Mouse (Mus musculus) spleen, adult 2 months (tissue): ENCODE measurements around the gene Tmc6. TPM values are rescaled to one million over a fixed set of nuclear protein-coding genes. Genes with fewer than 3 reads are reported as not detected.
A peak's percentile ranks its signal among the peaks of the same experiment; 100 is the strongest.

Experiments used
- DNase-seq, 2 experiments: peaks; one replicate each; pipeline versions ENCODE4 v3.0.0 to v3.0.0-alpha.2; 2012 to 2021; ENCODE audit warnings: low spot score in 2 of 2, low read depth in 1 of 2
- H3K27ac ChIP-seq: fragments of 200-500 bp; 2 replicates; pipeline ENCODE4 v1.5.1; 2012; ENCODE audit warnings: low read length, inconsistent platforms; ENCODE audit not compliant: insufficient read depth
- H3K27me3 ChIP-seq: fragments of 200-500 bp; 2 replicates; pipeline ENCODE4 v1.6.1; 2012; ENCODE audit warnings: mild to moderate bottlenecking, moderate library complexity, low read length, inconsistent platforms; ENCODE audit not compliant: control insufficient read depth, insufficient read depth
- H3K36me3 ChIP-seq: fragments of 200-500 bp; 2 replicates; pipeline ENCODE4 v1.6.1; 2012; ENCODE audit warnings: mild to moderate bottlenecking, low read length, inconsistent platforms; ENCODE audit not compliant: control insufficient read depth, insufficient read depth
- H3K4me1 ChIP-seq: fragments of 200-500 bp; 2 replicates; pipeline ENCODE4 v1.6.1; 2011; ENCODE audit warnings: inconsistent platforms; ENCODE audit not compliant: control insufficient read depth, insufficient read depth, insufficient read length
- H3K4me3 ChIP-seq: fragments of 200-500 bp; 2 replicates; pipeline ENCODE4 v1.5.1; 2011; ENCODE audit warnings: mild to moderate bottlenecking, inconsistent platforms; ENCODE audit not compliant: insufficient read depth, insufficient read length; ENCODE audit errors: extremely low read depth
- CTCF ChIP-seq: fragments of 200-500 bp; IDR thresholded peaks from 2 replicates; pipeline ENCODE4 v1.5.1; 2011; ENCODE audit warnings: mild to moderate bottlenecking, inconsistent platforms; ENCODE audit not compliant: insufficient read depth, insufficient read length, insufficient replicate concordance; ENCODE audit errors: extremely low read depth
- POLR2A ChIP-seq: fragments of 200-500 bp; IDR thresholded peaks from 2 replicates; pipeline ENCODE4 v1.6.1; 2011; ENCODE audit warnings: low read depth, low read length, inconsistent platforms
- WGBS: fragments of 180-500 bp; shearing (Covaris S2); methylation state at CpG from one replicate; pipeline ENCODE4 v1.1.7; 2018; 5-methylcytosine and 5-hydroxymethylcytosine counted together
- polyA plus RNA-seq: library from polyadenylated mRNA; depleted of rRNA; stranded (reverse); fragments of >200 nt; gene quantifications from 2 replicates; pipeline ENCODE4 v1.2.3, GENCODE M21; 2012

The Tmc6 gene
- polyA plus RNA-seq, 1 experiment = 119 TPM

DNA sequence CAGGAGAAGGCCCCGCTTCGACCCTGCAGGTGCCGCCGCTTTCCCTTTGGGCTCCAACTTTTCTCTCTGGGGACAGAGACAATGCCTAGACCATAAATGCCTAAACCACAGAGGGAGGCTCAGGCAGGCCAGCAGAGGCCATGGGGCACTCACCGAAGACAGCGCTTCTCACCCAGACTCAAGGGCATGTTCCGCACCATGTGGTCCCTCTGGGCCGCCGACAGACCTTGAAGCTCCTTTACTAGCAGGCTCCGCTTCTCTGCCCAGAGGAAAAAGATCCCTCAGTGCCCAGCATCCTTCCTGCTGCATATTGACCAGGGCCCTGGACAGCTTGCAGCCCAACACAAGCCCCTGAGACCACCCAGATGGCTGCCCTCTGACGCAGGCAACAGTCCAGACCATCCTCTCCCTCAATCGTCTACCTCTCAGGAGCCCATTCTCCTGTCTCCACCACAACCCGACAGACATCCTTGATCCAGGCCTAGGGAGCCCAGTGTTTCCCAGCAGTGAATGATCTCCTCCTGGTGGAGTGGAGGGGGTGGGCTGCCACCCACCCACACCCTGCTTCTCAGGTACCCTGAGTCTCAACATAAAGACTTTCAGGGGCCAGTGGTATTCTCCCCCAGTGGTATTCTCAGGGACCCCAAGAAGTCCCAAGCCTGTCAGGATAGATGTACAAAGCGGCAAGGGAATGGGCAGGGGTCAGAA lies 5.8 kb downstream of the Tmc6 start:
- no peaks in the 10 kb centered on the region for H3K27me3 ChIP-seq
- 0 out of 2 replicates have a peak overlapping the region, but pooled peaks have one; percentile 5 for H3K27ac ChIP-seq
- H3K4me1 ChIP-seq = peaks cover 18% of the 10 kb centered on the region; the same call in 1 of the 2 replicates
- WGBS = 68% methylated on average over 14 of the region's 14 CpGs
- no peak for DNase-seq
- TF ChIP-seq CTCF (no peak), POLR2A (no peak)
- H3K36me3 ChIP-seq = peaks cover 48% of the 10 kb centered on the region
- H3K4me3 ChIP-seq = no peak overlapping the region

DNA sequence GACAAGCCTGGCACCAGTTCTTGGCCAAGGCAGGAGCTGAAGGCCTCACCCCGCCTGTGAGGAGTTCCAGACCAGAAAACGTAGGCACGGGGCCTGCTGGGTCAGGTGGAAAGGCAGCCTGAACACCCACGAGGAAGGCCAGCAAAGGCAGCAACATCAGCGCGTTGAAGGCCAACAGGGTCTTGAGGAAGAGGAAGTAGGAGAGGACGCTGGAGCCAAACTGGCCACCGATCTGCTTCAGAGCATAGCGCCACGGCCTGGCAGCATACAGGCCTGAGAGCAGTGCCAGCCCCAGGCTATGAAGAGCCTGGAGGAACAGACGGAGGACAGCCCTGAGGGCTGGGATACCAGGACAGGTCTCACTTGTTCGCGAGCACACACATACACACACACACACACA lies 6.5 kb downstream of the Tmc6 start:
- Histone ChIP-seq H3K27me3 (no peaks in the 10 kb centered on the region), H3K36me3 (peaks cover 51% of the 10 kb centered on the region), H3K27ac (no peak overlapping the region)

DNA sequence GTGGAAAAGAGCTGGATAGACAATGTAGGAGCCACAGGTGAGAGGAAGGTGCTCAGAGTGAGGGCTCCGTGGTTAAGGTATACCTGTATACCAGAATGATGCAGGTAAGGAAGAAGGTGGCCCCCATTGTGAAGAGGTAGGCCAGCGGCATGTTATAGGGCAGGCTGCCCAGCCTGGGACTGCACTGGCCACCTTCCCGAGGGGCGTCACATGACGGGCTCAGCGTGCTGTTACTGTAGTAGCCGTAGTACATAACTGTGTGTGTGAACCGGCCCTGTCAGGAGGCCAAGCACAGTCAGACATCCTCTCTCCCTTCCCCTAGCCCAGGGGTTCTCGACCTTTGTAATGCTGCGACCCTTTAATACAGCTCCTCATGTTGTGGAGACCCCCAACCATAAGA lies 7.1 kb downstream of the Tmc6 start:
- WGBS = 94% methylated on average over 10 of the region's 10 CpGs
- TF ChIP-seq CTCF = no peak
- TF ChIP-seq POLR2A = no peak
- Histone ChIP-seq H3K4me1 (peaks cover 18% of the 10 kb centered on the region; the same call in 1 of the 2 replicates), H3K36me3 (peaks cover 57% of the 10 kb centered on the region), H3K4me3 (no peak overlapping the region), H3K27ac (no peak overlapping the region), H3K27me3 (no peaks in the 10 kb centered on the region)
- DNase-seq = no peak

More for the DNA sequence above, 6.5 kb downstream of the Tmc6 start:
- Histone ChIP-seq H3K4me3 (no peak overlapping the region), H3K4me1 (peaks cover 18% of the 10 kb centered on the region; the same call in 1 of the 2 replicates)
- no peak for DNase-seq
- no peak for TF ChIP-seq CTCF
- no peak for TF ChIP-seq POLR2A
- 55% methylated on average over 10 of the region's 13 CpGs for WGBS

DNA sequence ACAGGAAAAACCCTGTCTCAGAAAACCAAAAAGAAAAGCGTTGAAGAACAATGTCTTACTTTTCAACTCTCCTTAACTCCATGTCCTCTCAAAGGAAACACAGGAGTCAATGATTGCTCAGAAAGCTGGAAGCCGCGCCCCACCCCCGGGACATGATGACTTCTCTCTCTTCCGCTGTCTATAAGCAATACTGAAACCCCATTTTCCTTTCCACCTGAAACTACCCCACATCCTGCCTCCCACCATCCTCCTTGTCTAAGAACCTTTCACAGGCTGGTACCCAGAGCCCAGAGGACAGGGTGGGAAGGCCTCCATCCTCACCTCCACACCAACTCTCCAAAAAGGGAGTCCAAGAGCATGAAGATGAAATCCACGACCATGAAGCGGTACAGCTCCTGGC lies 9.6 kb downstream of the Tmc6 start:
- Histone ChIP-seq H3K27me3 (no peaks in the 10 kb centered on the region), H3K4me1 (peaks cover 6% of the 10 kb centered on the region; the same call in 1 of the 2 replicates), H3K4me3 (no peak overlapping the region), H3K36me3 (peaks cover 60% of the 10 kb centered on the region), H3K27ac (no peak overlapping the region; the same call in 1 of the 2 replicates)
- DNase-seq = no peak
- WGBS = 79% methylated on average over 7 of the region's 7 CpGs
- TF ChIP-seq CTCF = no peak
- TF ChIP-seq POLR2A = no peak

DNA sequence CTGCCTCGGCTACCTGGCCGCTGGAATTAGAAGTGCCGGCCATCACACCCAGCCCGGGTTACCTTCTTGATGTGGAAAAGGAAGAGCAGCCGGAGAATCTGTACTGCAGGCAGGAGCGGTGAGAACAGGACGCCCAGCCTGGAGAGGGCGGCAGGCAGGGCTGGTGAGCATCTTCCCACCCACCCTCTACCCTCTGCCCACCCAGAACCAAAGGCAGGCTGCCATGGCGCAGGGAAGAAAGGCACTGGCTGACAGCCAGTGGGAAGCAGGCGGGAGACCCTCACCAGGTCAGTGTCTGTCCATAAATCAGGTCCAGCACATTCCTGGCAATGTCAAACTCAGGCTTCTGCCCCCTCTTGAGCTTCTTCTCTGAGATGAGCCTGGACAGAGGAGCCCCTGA lies 11.6 kb downstream of the Tmc6 start:
- no peaks in the 10 kb centered on the region; the same call in 1 of the 2 replicates for H3K4me1 ChIP-seq
- peaks cover 58% of the 10 kb centered on the region for H3K36me3 ChIP-seq
- WGBS = 97% methylated on average over 10 of the region's 10 CpGs

DNA sequence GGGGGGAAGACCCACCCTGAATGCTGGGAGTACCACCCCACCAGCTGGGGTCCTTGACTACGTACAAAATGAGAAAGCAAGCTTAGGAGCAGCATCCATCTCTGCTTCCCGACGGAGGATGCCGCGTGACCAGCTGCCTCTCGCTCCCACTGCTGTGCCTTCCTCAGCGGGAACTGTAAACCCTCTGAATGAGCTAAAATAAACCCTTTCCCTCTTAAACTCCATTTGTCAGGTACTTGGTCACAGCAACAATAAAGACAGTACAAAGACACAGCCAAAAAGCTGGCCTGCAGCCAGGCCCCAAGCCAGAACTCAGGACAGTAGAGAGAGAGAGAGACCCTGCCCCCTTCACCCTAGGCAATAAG lies 12.3 kb downstream of the Tmc6 start:
- Histone ChIP-seq H3K36me3 (peaks cover 58% of the 10 kb centered on the region), H3K4me1 (no peaks in the 10 kb centered on the region; the same call in 1 of the 2 replicates), H3K27me3 (no peaks in the 10 kb centered on the region), H3K4me3 (no peak overlapping the region), H3K27ac (no peak overlapping the region)
- DNase-seq = no peak
- WGBS = 93% methylated on average over 7 of the region's 7 CpGs
- TF ChIP-seq POLR2A = no peak
- TF ChIP-seq CTCF = no peak

More for the DNA sequence above, 11.6 kb downstream of the Tmc6 start:
- H3K27ac ChIP-seq = no peak overlapping the region
- DNase-seq = no peak
- H3K4me3 ChIP-seq = no peak overlapping the region
- no peaks in the 10 kb centered on the region for H3K27me3 ChIP-seq
- TF ChIP-seq POLR2A (no peak), CTCF (no peak)
